Mouse (Mus musculus) adrenal gland, postnatal 36 days (tissue): ENCODE measurements around the gene Mark3. TPM values are rescaled to one million over a fixed set of nuclear protein-coding genes. Genes with fewer than 3 reads are reported as not detected.
A peak's percentile ranks its signal among the peaks of the same experiment; 100 is the strongest.

Experiments used
- DNase-seq, 2 experiments: peaks; one replicate each; pipeline ENCODE4 v3.0.0; 2021; ENCODE audit warnings: mixed read lengths in 1 of 2
- total RNA-seq, 2 experiments: library from RNA; stranded (reverse); gene quantifications; 2 replicates each; pipeline ENCODE4 v1.2.3; 2021

The Mark3 gene
- total RNA-seq, 2 experiments from 2014 or later = 93.4 to 99.0 TPM

DNA sequence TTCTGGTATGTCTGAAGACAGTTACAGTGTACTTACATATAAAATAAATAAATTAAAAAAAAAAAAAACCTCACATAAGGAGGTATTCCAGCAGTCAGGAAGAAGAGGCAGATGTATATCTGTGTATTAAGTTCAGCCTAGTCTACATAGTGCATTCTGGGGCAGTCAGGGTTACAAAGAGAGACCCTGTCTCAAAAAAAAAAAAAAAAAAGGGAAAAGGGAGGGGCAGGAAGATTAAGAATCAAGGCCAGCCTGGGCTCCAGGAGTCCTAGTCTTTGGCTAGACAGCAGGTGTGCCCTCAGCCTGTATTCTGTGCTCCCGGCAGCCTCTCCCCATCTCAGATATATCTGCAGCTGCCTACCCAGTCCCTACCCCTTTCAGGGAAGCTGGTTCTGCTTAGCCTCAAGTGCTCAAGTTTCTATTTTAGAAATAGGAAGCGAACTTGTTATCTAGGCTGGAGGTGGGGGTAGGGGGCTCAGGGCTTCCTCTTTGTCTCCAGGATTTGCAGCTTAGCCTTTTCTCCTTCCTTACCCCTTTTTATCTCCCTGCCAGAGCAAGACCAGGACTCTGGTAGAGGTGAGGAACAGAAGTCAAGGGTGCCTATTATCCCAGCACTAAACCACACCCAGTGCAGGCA, 100.6 kb downstream of the Mark3 start:
- DNase-seq = no peak

DNA sequence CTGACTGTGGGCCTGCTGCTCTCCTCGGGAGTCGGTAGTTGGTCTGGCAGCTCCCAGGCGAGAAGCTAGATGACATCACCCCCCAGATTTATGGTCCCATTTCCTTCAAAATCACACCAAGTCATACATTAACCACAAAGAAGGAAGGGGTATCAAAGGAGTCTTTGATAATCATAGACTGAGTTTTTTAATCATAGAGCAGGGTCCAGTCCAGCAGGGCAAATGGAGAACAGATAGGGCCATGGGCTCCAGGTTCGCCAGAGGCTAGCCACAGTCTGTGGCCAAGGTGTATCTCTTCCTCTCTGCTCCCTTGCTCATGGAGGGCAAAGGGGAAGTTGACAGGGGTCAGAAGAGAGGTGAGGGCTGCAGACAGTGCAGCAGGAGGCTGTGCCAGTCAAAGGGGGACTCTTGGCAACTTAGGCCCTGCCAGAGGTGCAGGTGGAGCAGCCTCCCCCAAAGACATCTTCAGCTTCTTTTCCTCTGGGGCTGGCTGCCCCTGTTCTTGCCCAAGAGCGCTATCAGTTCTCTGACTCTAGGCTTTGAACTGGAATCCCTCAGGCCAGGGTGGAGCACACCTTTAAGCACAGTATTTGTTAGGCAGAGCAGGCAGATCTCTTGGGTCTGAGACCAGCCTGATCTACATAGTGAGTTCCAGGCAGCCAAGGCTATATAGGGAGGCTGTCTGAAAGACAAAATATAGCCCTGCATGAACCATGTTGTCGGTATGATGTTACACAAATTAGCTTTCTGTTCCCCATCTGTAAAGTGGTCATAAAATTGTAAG, 101.7 kb downstream of the Mark3 start:
- no peak for DNase-seq

- peak in 1 of 2 experiments; percentile 47 for DNase-seq
Measured at GRCm38 (mm10) chr12:111677421-111677820, 103.1 kb downstream of the Mark3 start.

DNA sequence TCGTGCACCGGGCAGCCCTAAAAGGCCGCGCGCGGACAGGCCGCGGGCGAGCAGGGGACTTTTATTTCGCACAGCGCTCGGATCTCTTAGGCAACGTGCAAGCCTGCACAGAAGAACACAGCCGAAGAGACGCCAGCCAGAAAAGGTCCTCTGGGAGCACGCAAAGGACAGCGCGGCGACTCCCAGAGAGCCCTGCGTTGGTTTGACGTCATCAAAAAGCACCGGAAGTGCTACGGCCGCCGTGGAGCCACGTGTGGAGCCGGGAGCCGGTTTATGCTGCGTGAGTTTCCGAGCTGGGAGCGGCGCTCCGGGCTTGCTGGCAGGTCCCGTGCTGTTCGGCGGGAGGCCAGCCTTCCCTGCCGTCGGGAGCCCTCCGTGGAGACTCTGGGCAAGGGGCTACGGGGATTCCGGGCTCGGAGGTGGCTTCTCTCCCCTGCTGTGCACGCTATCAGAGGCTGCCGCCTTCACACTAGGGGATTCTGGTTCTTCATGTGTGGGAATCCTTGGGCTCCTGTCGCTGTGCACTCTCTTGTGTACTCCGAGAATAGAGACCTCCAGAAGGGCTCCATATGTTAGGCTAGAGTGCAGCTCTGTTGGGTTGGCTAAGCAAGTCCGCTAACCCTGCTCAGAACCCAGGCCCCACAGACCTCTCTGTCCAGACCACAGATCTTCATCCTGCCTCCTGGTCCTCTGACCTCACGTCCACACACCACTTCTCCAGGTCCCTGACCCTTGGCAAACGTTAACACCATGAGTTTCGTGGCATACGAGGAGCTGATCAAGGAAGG, 103.8 kb downstream of the Mark3 start, which contains the start of gene Trmt61a:
Trmt61a (plus strand) TSS at position 224 of the 788 bp plus-strand sequence.
- peak; percentile 91 to 92 for DNase-seq

DNA sequence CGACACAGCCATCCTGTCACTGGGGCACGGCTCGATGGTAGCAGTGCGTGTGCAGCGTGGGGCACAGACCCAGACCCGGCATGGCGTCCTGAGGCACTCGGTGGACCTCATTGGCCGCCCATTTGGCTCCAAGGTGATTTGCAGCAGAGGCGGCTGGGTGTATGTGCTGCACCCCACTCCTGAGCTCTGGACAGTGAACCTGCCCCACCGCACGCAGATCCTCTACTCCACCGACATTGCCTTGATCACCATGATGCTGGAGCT, 104.3 kb downstream of the Mark3 start:
- DNase-seq = no peak

- no peak for DNase-seq
Measured at GRCm38 (mm10) chr12:111678997-111679396, 104.7 kb downstream of the Mark3 start.

GRCm38 (mm10) chr12:111680661-111681060, 106.3 kb downstream of the Mark3 start:
- DNase-seq = no peak

GRCm38 (mm10) chr12:111681305-111681704, 107.0 kb downstream of the Mark3 start:
- no peak for DNase-seq

GRCm38 (mm10) chr12:111682003-111682402, 107.7 kb downstream of the Mark3 start:
- DNase-seq = no peak

DNA sequence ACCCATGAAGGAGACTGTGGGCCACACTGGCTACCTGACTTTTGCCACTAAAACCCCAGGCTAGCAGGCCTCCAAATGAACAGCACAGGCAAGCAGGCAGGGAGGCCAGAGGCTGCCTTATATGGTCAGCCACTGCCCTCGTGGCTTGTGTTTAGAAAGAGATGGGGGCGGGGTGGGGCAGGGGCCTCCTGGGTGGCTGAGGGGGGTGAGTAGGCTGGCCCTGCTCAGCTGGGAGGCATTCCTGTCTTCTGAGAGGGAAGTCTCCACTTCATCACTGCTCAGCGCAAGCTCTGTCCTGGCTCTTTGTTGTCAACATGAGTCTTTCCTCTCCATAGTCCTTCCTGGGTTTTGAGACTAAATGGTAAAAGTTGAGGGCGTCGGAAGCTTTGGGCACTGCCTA, 108.5 kb downstream of the Mark3 start:
- DNase-seq = no peak

- peak; percentile 53 to 57 for DNase-seq
Measured at GRCm38 (mm10) chr12:111686390-111686789, 112.1 kb downstream of the Mark3 start.

GRCm38 (mm10) chr12:111687350-111688068, 113.2 kb downstream of the Mark3 start:
- DNase-seq = peak; percentile 82 to 88

DNA sequence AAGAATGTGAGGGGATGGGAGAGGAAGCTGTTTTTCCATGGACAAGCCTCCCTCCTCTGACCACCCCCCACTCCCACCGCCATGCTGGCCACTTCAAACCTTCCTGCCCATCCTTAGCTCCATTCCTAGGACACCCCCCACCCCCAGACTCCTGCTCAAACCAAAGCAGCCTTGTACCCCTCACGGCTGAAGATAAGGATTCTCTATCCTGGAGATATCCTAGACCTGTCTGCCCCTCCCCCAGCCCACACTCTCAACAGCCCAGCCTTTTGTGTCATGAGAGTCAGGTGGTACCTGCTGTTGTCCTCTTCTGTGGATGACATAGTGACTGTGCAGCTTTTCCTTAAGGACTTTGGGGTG, 113.7 kb downstream of the Mark3 start:
- no peak for DNase-seq

GRCm38 (mm10) chr12:111689426-111689825, 115.1 kb downstream of the Mark3 start:
- no peak for DNase-seq

DNA sequence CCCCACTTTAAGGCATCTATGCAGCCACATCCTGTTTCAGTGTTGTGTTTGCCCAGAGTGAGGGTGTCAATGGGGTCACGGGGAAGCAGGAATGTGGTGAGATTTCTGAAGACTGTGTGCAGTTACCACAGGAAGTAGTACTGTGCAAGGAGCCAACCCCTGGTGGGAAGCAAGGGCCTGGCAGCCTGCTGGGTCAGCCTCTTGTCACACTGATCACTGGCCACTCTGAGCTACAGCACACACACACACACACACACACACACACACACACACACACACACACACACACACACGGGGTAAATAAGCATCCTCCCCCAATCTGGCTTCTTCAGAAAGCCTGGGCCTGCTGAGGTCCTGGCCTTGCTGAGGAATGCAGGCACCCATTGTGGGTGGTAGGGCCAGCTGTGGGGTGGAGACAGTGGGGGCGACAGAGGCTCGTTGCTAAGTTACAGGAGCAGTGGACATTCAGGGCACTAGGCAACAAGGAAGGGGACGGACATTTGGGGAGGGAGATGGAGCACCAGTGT, 117.1 kb downstream of the Mark3 start:
- no peak for DNase-seq

- DNase-seq = no peak
Measured at GRCm38 (mm10) chr12:111692899-111693298, 118.6 kb downstream of the Mark3 start.

GRCm38 (mm10) chr12:111693341-111694270, 119.3 kb downstream of the Mark3 start:
- DNase-seq = no peak

DNA sequence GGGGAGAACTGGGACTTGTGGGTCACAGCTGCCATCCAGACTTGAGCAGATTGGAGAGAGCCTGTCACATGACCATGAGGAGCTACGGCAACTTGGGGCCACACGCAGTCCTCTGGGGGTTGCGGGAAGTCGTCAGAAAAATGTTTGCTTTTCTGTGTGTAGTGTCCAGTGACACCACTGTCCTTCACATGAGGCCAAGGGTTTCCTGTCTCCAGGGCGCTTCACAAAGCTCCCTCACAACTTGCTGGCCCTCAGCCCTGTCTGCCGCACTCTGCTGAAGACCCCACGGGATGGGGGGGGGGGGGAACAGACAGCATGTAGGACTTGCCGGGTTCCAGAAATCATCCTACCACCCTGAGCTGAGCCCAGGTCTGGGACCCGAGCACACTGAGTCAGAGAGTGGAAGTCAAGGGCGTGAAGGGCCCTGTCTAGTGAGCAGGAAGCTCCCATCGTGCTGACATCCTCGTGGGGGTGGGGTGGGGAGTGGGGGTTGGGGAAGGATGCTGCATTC, 120.0 kb downstream of the Mark3 start:
- peak; percentile 37 to 62 for DNase-seq

- peak in 1 of 2 experiments; percentile 57 for DNase-seq
Measured at GRCm38 (mm10) chr12:111694880-111695804, 120.8 kb downstream of the Mark3 start.

DNA sequence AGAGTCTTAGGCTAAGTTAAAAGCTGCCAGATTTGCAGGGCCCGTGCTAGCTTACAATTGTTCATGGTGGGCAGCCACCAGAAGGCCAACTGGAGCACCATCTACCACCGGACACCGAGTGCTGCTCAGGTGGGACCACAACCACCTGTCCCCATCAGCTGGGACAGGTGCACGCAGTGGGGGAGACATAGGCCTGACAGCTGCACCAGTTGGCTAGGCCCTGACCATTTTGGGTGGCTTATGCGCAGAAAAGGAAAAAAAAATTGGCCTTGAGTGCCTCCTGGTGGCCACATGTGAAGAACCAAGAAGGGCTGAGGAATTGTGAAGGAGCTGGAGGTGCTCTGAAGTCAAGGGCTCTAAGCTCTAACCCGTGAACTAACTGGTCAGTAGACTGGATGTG, 121.9 kb downstream of the Mark3 start:
- DNase-seq = peak; percentile 60 to 76
